Mouse (Mus musculus): Measurements from ENCODE around the gene Rnf216. TPM values are rescaled to one million over a fixed set of nuclear protein-coding genes. Genes with fewer than 3 reads are reported as not detected.

Rnf216 gene
- polyA plus RNA-seq, 1 experiment from 2014 or later, result 16.9 TPM

- no peaks in the 10 kb centered on the region for H3K9me3 ChIP-seq (ENCODE audit: control insufficient read depth)
- H3K27ac ChIP-seq (ENCODE audit: low read depth, low read length), result no peak overlapping the region
- H3K27me3 ChIP-seq (replicated peaks; ENCODE audit: control insufficient read depth, insufficient read depth, low read length), result no peaks in the 10 kb centered on the region
- H3K36me3 ChIP-seq (ENCODE audit: control insufficient read depth, insufficient read depth), result peaks cover 43% of the 10 kb centered on the region
- no peak overlapping the region for H3K4me3 ChIP-seq (ENCODE audit: low read depth, low read length)
- 92% methylated on average over 1 of the region's 1 CpGs for WGBS
- H3K4me2 ChIP-seq (replicated peaks; ENCODE audit: low read depth), result no peak overlapping the region
- no peak for TF ChIP-seq CTCF (IDR thresholded peaks at IDR 0.05; ENCODE audit: low read depth)
- no peaks in the 10 kb centered on the region for H3K4me1 ChIP-seq (replicated peaks; ENCODE audit: control insufficient read depth, insufficient read depth, low read length)
- H3K9ac ChIP-seq (ENCODE audit: low read depth, low read length), result no peak overlapping the region
- no peak for ATAC-seq
Observed at GRCm38 (mm10) chr5:143022956-143023355, 89.8 kb downstream of the Rnf216 start.

DNA sequence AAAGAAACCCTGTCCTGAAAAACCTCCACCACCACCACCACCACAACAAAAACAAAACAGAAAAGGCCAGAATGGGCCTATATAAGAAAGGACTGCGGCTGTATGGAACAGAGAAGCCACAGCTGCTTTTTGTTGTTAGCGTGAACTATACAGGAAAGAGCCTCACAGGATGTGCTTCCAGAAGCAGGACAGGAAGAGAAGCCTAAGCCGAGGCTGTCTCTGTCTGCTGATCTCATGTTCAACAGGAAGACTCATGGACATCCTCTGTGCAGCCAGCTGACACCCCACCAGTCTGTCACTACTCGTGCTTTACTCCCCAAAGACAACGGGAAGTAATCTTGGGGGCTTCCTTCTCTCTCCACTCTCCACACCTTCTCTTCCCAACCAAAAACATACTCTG, 95.4 kb downstream of the Rnf216 start:
- H3K4me1 ChIP-seq (replicated peaks; ENCODE audit: control insufficient read depth, insufficient read depth, low read length), result no peaks in the 10 kb centered on the region
- no peak overlapping the region for H3K4me3 ChIP-seq (ENCODE audit: low read depth, low read length)
- peaks cover 49% of the 10 kb centered on the region for H3K36me3 ChIP-seq (ENCODE audit: control insufficient read depth, insufficient read depth)
- H3K27ac ChIP-seq (ENCODE audit: low read depth, low read length), result 0 out of 2 replicates have a peak overlapping the region, but pooled peaks have one; percentile 5
- no peak overlapping the region for H3K4me2 ChIP-seq (replicated peaks; ENCODE audit: low read depth)
- no peaks in the 10 kb centered on the region for H3K27me3 ChIP-seq (replicated peaks; ENCODE audit: control insufficient read depth, insufficient read depth, low read length)
- TF ChIP-seq CTCF (IDR thresholded peaks at IDR 0.05; ENCODE audit: low read depth), result no peak
- H3K9ac ChIP-seq (ENCODE audit: low read depth, low read length), result no peak overlapping the region
- no peak for ATAC-seq
- 68% methylated on average over 5 of the region's 5 CpGs for WGBS
- H3K9me3 ChIP-seq (ENCODE audit: control insufficient read depth), result no peaks in the 10 kb centered on the region

GRCm38 (mm10) chr5:143009383-143009782, 103.4 kb downstream of the Rnf216 start:
- Histone ChIP-seq H3K4me2 (replicated peaks; ENCODE audit: low read depth) (no peak overlapping the region), H3K27me3 (replicated peaks; ENCODE audit: control insufficient read depth, insufficient read depth, low read length) (no peaks in the 10 kb centered on the region), H3K4me1 (replicated peaks; ENCODE audit: control insufficient read depth, insufficient read depth, low read length) (no peaks in the 10 kb centered on the region), H3K4me3 (ENCODE audit: low read depth, low read length) (no peak overlapping the region), H3K9ac (ENCODE audit: low read depth, low read length) (no peak overlapping the region), H3K27ac (ENCODE audit: low read depth, low read length) (peak overlapping the region; percentile 21; the same call in 1 of the 2 replicates), H3K9me3 (ENCODE audit: control insufficient read depth) (no peaks in the 10 kb centered on the region), H3K36me3 (ENCODE audit: control insufficient read depth, insufficient read depth) (peaks cover 50% of the 10 kb centered on the region)
- 93% methylated on average over 11 of the region's 11 CpGs for WGBS
- no peak for ATAC-seq
- no peak for TF ChIP-seq CTCF (IDR thresholded peaks at IDR 0.05; ENCODE audit: low read depth)

GRCm38 (mm10) chr5:143000654-143001500, 111.9 kb downstream of the Rnf216 start:
- Histone ChIP-seq H3K9ac (ENCODE audit: low read depth, low read length) (no peak overlapping the region; the same call in 1 of the 2 replicates), H3K4me3 (ENCODE audit: low read depth, low read length) (no peak overlapping the region), H3K36me3 (ENCODE audit: control insufficient read depth, insufficient read depth) (peaks cover 5% of the 10 kb centered on the region; the same call in 1 of the 2 replicates), H3K4me1 (replicated peaks; ENCODE audit: control insufficient read depth, insufficient read depth, low read length) (peaks cover 8% of the 10 kb centered on the region; the same call in 1 of the 2 replicates), H3K27ac (ENCODE audit: low read depth, low read length) (peak overlapping the region; percentile 75), H3K9me3 (ENCODE audit: control insufficient read depth) (no peaks in the 10 kb centered on the region), H3K27me3 (replicated peaks; ENCODE audit: control insufficient read depth, insufficient read depth, low read length) (no peaks in the 10 kb centered on the region), H3K4me2 (replicated peaks; ENCODE audit: low read depth) (no peak overlapping the region; the same call in none of the 2 replicates)
- no peak for TF ChIP-seq CTCF (IDR thresholded peaks at IDR 0.05; ENCODE audit: low read depth)
- 55% methylated on average over 9 of the region's 9 CpGs for WGBS
- no peak for ATAC-seq

- no peak overlapping the region; the same call in 1 of the 2 replicates for H3K4me2 ChIP-seq (replicated peaks; ENCODE audit: low read depth)
- H3K9ac ChIP-seq (ENCODE audit: low read depth, low read length), result no peak overlapping the region
- H3K27me3 ChIP-seq (replicated peaks; ENCODE audit: control insufficient read depth, insufficient read depth, low read length), result no peaks in the 10 kb centered on the region
- no peak for TF ChIP-seq CTCF (IDR thresholded peaks at IDR 0.05; ENCODE audit: low read depth)
- H3K4me1 ChIP-seq (replicated peaks; ENCODE audit: control insufficient read depth, insufficient read depth, low read length), result peaks cover 8% of the 10 kb centered on the region; the same call in 1 of the 2 replicates
- WGBS, result 38% methylated on average over 4 of the region's 4 CpGs
- H3K27ac ChIP-seq (ENCODE audit: low read depth, low read length), result peak overlapping the region; percentile 75
- peaks cover 5% of the 10 kb centered on the region; the same call in 1 of the 2 replicates for H3K36me3 ChIP-seq (ENCODE audit: control insufficient read depth, insufficient read depth)
- no peaks in the 10 kb centered on the region for H3K9me3 ChIP-seq (ENCODE audit: control insufficient read depth)
- no peak for ATAC-seq
- H3K4me3 ChIP-seq (ENCODE audit: low read depth, low read length), result no peak overlapping the region
Observed at GRCm38 (mm10) chr5:143000091-143000490, 112.7 kb downstream of the Rnf216 start.

DNA sequence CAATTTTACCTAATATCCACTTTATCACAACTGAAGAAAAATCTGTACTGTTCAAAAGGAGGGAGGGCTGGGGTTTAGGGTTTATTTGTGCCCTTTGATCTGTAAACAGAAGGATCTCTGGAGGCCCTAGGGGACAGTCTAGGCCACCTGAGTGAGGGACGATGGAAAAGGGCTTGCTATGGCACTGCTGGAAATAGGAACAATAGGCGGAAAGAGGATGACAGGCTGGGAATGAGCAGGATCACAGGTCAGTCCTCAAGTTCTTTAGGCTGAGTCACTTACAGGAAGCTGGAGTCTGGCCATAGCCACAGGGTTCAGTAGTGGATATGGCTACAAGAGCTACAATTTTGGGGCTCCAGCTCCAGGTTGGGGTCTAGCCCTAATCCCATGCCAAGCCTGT, 114.6 kb downstream of the Rnf216 start:
- no peak for TF ChIP-seq CTCF (IDR thresholded peaks at IDR 0.05; ENCODE audit: low read depth)
- Histone ChIP-seq H3K9me3 (ENCODE audit: control insufficient read depth) (no peaks in the 10 kb centered on the region), H3K4me1 (replicated peaks; ENCODE audit: control insufficient read depth, insufficient read depth, low read length) (peaks cover 8% of the 10 kb centered on the region; the same call in 1 of the 2 replicates), H3K4me2 (replicated peaks; ENCODE audit: low read depth) (no peak overlapping the region), H3K4me3 (ENCODE audit: low read depth, low read length) (no peak overlapping the region), H3K27ac (ENCODE audit: low read depth, low read length) (peak overlapping the region; percentile 60; the same call in 1 of the 2 replicates), H3K27me3 (replicated peaks; ENCODE audit: control insufficient read depth, insufficient read depth, low read length) (no peaks in the 10 kb centered on the region), H3K9ac (ENCODE audit: low read depth, low read length) (no peak overlapping the region; the same call in 1 of the 2 replicates), H3K36me3 (ENCODE audit: control insufficient read depth, insufficient read depth) (peaks cover 7% of the 10 kb centered on the region)
- whole genome bisulfite sequencing, result 27% methylated on average over 2 of the region's 2 CpGs
- peak; percentile 56 for ATAC-seq
